Mouse (Mus musculus) layer of hippocampus, adult 9-10 months (tissue): ENCODE results near the gene 1700001C19Rik.
"Not testable (repeated sequence)": the region's sequence is repeated elsewhere in the genome, so short reads cannot be mapped to it uniquely, and the experiment has no call there.

Source experiments
- DNase-seq: peaks from one replicate; pipeline ENCODE4 v3.0.0; 2022; ENCODE audit warnings: low spot score

1700001C19Rik gene

DNA sequence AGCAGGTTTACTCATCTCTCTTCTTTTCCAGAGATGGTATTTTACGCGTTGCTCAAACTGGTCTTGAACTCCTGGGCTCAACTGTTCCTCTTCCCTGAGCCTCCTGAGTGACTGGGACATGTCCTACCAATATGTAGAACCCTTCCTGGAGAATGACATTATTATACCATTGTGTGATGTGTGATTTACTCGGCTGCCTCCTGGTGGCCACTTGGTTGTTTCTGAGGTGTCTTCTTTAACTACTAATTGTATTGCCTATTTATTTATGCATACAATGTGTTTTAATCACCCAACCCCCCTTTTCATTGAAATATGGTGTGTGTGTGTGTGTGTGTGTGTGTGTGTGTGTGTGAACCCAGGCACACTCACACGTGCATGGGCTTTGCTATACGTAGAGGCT, 6.4 kb downstream of the 1700001C19Rik start:
- no peak for DNase-seq

DNA sequence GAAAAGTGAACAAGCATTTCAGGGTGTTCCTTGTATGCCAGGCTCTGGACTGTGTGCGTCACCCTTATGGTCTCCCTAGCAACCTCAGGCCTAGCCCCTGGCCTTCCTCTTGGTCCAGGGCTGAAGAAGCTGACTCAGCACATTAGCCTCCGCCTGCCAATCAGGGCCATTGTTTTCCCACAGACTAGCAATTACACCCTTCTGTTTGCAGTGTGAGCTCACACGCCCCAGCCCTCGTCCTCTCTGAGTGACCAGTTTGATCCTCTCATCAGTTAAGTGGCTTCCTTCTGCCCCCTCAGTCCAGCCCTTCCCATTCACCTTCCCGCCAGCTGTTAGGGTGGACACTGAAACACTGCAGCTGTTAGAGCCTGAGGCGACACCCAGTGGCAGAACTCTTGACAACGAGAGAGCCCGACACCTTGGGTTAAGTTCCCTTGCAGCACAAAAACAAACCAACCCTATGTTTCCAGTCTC, 8.3 kb downstream of the 1700001C19Rik start:
- DNase-seq, result no peak

DNA sequence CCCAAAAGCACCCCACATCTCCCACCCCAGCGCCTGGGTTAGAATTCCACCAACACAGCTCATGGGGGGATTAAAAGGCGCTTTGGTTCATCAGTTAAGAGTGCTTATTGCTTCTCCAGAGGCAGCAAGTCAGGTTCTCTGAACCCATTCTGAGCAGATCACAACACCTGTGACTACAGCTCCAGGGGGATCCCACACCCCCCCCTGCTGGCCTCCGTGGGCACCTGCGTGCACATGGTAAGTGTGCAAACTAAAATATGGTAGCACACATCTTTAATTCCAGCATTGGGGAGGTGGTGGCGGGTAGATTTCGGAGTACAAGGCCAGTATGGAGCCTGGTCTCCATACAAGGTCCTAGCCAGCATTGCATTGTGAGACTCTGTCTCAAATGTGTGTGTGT, 9.9 kb downstream of the 1700001C19Rik start:
- no peak for DNase-seq

DNA sequence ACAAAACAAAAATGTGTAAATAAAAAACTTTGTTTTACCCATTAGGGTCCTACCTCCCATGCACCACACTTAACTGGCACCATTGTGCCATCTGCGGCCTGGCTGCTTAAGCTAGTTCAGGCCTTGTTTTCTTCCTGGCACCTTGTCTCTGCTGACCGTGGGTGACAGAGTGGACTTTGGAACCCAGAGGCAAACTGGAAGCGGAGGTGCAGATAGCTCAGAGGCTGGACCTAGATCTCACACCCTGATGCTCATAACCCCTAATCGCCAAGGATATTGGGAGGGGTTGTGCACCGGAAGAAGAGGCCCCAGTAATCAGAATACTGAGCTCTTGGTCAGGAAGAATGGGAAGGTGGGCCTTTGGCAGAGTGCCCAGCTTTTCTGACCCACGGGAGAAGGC, 13.0 kb downstream of the 1700001C19Rik start:
- DNase-seq, result no peak

DNA sequence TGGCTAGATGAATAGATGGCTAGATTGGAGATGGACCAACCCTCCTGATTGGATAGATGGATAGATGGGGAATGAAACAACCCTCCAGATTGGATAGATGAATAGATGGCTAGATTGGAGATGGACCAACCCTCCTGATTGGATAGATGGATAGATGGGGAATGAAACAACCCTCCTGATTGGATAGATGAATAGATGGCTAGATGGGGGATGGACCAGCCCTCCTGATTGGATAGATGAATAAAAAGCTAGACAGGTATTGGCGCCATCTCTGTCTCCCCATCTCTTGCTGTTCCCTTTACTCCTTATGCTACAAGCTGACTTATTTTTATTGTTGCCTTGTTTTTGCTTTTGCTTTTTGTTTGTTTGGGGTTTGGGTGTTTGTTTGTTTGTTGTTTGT, 14.6 kb downstream of the 1700001C19Rik start:
- not testable (repeated sequence) for DNase-seq

DNA sequence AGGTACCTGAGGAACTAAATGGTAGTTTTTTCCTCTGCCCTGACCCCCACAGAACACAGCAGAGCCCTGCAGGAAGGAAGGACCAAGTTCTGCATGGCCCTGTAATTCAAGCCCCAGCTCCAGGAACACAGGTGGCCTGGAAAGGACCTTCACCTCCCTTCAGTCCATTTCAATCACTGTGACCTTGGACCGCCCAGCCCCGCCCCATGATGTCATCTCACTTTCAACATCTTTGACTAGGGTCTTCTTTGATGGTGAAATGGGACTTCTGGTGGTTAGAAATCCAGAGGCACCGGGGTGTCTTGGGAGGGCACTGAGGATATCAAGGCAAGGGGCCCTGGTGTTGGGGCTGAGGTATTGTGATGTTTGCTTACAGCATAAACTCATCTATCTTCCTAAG, 15.6 kb downstream of the 1700001C19Rik start:
- no peak for DNase-seq

DNA sequence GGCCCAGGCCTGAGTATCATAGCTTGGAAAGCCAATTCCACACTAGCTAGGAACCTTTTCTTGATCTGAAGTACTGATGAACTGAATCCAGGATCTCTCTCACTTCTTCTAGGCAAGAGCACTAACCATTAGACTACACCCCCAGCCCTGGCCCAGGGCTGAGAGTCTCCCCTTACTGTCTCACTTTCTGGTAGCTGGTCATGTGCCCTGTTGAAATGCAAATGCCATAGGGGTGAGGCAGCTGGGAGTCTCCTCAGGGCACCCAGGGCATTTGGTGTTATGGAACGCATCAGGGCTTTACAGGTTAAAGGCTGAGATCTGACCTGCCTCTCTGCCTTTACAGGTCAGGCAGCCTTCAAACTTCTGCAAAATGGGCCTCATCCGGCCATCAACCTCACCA, 17.0 kb downstream of the 1700001C19Rik start:
- DNase-seq, result no peak

DNA sequence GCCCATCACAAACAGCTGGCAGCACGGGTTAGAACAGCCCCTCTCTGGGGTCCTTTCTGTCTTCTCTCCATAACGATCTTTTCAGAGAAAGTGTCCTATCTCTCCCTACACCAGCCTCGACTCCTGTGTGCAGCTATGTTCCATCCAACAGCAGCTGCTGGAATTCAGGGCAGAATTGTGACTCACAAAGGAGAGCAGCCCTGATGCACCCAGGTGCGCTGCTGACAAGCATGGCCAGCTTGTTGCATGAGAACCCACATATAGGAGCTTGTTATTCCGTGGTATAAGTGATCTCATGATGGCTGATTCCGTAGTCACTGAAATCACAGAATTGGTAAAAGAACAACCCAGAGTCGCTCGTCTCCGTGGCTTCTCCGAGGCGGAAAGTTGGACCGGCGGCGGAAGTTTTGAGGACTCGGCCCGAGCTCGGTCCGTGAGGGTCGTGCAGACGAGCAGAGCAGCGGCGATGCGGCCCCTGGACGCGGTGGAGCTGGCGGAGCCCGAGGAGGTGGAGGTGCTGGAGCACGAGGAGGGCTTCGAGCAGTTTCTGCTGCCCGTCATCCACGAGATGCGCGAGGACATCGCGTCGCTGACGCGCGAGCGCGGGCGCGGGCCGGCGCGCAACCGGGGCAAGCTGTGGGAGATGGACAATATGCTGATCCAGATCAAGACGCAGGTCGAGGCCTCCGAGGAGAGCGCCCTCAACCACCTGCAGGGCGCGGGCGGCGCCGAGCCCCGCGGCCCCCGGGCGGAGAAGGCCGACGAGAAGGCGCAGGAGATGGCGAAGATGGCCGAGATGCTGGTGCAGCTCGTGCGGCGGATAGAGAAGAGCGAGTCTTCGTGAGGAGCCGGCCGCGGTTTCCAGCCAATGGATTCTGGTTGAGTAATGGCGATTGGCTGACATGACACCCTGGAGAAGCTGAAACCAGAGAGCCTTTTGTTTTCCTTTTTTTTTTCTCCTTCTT, 27.0 kb downstream of the 1700001C19Rik start:
- DNase-seq, result not testable (repeated sequence)

DNA sequence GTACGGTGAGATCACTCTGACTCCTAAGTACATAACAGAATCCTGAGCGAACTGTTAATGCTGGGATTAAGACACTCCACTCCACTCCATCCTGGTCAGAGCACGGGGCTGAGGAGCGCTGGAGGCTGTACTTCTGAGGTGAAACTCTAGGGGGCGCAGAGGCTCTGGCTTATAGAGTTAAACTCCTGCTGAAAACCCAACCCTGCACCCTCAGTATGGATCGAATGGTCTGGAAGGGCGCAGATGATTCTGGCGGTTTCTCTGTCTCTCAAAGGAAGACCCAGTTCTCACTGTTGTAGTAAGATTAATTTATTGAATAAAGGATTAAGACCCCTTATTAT, 28.6 kb downstream of the 1700001C19Rik start:
- DNase-seq, result no peak

DNA sequence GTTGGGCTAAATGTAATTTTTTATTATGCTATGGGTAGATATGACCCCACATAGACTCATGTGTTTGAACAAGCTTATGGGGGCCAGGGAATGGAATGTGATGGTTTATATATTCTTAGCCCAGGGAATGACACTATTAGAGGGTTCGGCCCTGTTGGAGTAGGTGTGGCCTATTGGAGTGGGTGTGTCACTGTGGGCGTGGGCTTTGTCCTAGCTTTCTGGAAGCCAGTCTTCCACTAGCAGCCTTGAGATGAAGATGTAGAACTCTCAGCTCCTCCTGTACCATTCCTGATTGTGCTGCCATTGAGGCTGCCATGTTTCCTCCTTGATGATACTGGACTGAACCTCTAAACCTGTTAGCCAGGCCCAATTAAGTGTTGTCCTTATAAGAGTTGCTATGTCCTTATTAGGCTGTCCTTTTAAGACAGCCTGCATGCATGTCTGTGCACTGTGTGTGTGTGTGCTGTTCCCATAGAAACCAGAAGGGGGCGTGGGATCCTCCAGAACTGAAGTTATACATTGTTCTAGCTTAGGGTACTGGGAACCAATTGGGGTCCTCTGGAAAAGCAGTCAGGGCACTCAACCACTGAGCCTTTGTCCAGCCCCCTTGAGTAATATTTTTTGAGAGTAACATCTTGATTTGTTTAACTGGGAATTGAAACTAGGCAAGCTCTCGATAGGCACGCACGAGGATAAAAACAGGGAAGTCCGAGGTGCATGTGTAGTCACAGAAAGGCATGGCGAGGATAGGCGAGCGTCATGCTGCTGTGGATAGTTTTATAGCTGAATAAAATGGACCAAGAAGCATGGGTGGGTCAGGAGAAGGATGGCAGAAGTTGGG, 29.2 kb downstream of the 1700001C19Rik start:
- no peak for DNase-seq

DNA sequence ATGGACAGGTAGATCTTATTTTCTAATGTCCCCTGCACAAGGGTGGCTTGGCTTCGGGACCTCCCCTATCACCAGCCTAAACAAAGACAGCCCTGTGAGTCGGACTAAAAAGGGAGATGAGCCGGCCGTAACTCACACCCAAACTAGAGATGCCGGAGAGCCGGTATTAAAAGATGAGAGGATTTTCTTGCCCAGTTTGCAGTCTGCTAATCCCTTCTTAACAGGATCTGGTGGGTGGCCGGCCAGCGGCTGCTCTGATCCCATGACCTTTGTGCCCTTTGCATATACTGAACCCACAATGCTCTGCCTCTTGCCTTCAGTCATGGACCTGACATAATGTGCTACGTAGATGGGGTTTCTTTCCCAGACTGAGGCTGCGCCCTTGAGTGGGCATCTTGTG, 36.7 kb downstream of the 1700001C19Rik start, which contains the start of gene Guca1a:
Guca1a (minus strand) TSS at position 134 of the 400 bp plus-strand sequence.
- DNase-seq, result no peak

DNA sequence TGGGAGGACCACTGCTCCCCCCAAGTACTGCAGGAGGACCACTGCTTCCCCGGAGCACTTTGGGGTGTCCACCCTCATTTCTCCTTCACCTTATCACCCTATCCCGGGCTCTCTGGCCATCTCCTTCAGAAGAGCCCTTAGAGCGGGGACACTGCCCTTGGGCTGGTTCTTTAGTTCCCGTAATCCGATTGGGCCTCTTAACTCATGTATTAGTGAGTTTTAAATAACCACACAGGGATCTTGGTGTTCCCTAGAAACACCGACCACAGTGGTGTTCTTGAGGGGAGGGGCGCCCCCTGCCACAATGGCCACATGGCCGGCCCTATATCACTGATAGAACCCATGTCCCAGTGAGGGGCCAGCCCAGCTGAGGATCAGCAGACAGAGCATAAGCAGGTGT, 38.1 kb downstream of the 1700001C19Rik start:
- DNase-seq, result no peak

DNA sequence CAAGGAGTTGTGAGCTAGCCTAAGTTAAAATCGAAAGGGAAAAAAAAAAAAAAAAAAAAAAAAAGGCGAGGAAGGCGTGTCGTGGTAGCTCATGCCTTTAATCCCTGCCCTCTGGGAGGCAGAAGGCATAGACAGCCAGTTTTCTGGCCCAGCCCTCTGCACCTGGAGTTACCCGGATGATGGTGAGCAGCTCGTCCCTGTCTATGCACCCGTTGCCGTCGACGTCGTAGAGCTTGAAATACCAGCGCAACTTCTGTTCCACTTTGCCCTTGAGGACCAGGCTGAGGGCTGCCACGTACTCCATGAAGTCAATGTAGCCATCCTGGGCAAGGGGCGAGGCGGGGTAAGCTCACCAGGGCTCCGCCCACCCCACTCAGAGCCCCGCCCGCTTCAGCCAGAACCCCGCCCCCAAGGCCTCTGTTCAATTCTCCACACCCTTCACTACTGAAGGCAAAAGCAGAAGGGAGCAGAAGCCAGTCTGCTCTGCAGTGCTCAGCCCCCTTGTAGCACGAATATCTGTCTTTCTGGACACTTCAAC, 41.7 kb downstream of the 1700001C19Rik start:
- no peak for DNase-seq

DNA sequence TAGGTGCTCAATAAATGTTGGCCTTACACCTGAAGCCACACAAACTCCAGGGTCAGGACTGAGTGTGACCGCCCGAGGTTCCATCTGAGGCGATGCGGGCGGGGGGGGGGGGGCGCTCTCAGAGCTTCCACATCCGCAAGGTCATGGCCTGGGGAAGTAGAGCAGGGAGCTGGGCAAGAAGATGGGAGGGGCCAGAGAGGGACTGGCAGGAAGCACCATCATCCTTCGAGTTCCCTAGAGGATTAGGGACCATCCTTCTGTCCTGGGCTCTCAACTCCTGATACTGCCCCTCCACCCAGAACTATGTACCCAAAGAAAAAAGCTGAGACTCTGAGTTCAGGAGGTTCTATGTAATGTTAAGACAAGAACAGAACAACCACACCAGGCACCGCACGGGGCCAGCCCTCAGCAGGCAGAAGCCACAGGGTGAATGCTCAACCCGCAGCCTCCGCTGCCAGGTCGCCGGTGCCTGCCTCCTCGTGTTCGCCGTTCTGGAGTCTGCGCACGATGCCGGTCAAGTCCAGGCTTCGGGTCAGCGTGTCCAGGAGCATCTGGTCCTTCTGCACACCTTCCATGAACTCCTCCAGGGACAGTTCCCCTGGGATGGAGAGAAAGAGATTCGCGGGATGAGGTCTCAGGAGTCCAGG, 42.8 kb downstream of the 1700001C19Rik start:
- no peak for DNase-seq

DNA sequence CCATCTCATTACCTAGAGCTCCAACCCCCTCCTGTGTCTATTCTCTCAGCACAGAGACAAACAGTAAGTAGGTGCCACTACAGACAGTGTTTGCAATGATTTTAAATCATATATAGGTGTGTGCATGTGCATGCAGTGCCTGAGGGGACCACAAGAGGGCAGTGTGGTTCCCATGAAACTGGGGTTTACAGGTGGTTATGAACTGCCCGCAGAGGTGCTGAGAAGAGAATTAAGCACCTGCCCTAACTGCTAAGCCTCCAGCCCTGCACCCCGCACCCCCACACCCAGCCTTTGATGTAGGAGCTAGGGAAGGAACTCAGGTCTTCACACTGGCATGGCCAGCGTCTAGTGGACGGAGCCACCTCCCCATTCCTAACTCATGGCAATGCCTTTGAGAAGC, 50.5 kb downstream of the 1700001C19Rik start:
- no peak for DNase-seq

DNA sequence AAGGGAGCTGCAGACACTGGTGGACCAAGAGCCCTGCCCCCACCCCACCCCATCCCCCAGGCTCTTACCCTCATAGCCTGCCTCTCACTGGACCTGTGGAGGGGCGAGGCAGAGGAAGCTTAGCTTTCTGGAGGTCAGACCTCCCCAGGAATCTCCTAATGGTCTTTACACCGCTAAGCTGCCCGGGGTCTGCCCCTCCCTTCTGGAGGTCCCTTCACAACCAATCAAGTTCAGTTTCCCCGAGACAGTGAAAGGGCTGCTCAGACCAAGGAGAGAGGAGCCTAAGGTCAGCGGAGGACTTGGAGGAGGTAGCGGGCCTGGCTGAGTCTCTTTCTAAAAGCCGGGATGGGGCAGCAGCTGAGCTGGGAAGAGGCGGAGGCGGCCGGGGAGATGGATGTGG, 52.0 kb downstream of the 1700001C19Rik start, which contains the start of gene Guca1b:
Guca1b (plus strand) TSS at position 249 of the 400 bp plus-strand sequence.
- no peak for DNase-seq

DNA sequence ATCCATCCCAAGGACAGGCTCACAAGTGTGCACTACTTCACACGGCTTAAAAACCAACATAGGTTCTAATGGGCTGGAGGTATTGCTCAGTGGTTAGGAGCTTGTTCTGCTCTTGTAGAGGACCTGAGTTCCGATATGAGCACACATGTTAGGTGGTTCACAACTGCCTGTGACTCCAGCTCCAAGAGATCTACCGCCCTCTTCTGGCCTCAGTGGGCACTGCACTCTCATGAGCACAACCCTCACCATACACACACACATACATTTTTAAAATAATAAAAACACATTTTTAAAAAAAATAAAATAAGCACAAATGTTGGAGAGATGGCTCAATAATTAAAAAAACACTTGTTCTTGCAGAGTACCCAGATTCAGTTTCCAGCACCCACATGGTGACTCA, 53.1 kb downstream of the 1700001C19Rik start:
- DNase-seq, result no peak

DNA sequence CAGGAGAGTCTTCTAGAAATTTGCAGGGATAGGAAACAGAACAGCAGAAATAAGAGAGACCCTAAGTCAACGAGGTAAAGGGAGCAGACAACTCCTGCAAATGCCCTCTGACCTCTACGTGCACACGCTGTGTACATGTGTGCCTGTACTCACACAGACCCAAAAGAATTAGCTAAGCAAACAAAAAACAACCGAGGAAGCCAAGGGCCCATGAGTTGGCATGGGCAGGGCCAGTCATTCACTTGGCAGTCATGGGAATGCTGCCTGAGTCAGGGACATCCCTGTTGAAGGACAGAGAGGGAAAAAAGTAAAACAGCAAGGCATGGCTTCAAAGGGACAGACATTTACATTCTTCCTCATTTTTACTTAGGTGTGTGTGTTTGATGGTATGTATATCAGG, 53.9 kb downstream of the 1700001C19Rik start:
- no peak for DNase-seq

DNA sequence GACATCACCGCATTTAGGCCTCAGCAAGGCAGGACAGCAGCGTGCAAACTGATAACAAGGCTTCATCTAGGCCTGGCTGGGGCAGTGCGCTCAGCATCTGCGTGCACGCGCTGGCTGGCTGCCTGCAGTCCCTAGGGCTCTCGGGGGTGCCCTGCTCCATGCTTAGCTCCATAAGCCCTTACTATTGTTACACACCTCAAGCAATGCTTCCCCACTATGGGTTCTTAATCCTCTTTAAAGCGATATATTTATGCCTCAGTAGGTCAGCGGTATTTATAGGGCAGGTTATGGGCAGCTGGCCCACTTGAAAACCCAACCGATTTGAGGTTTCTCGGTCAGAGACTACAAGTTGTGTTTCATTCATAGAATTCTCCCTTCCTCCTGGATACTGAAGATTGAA, 55.3 kb downstream of the 1700001C19Rik start:
- no peak for DNase-seq

DNA sequence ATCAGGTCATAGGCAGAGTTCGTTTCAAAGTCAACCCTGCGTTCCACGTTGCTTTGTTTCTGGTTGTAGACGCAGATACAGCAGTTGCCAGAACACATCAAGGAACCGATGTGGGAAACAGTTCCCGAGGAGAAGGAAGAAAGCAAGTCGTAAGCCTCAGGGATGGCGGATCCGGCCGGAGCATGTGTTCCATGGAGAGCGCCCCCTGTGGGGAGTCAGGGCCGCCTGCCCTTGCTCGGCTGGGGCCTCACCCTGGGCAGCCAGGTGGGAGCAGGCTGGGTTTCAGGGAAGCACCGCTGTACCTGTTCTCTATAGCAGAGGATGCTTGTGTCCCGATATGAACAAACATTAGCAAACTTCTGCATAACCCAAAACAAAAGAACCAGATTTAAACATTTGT, 59.0 kb downstream of the 1700001C19Rik start:
- no peak for DNase-seq

DNA sequence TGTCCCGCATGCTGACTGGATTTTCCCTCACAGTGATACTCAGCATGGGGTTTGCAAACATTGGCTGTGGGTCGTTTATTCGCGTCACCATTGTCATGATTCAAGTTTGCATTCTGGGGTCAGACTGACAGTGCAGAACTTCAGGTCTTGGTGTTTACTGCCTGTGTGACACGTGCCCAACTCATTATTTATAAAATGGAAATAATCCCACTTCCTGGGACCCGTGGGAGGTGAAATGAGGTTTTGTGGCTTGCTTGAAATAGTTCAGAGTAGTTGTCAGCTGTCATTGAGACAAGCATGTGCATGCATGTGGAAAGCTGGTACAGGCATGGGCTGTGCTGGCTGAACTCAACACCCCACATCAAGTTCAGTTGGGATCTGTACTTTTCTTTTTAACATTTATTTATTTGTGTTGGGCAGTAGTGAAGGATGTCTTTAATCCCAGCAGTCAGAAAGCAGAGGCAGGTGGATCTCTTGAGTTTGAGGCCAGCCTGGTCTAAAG, 60.3 kb downstream of the 1700001C19Rik start:
- no peak for DNase-seq

DNA sequence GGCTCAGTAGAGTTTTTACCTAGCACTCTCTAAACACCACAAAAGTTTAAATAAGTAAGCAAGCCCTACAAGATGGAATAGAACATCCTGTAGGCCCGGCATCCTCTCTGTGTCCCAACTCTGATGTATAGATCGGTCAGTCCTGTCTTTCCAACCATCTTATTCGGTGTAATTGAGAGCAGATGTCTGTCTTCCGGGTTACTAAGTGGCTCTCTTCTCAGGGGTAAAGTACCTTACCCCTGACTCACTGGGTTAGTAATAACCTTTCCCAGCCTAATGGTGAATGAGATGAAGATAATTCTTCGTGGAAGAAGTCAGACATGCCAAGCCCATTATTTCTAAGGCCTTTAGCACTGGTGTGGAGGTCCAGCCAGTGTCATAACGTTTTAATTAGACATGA, 63.2 kb downstream of the 1700001C19Rik start:
- no peak for DNase-seq
